Mouse (Mus musculus) CH12.LX (cell line): ENCODE results near the gene Dgkh. TPM values are rescaled to one million over a fixed set of nuclear protein-coding genes. Genes with fewer than 3 reads are reported as not detected.

ENCODE experiments used
- DNase-seq: peaks from one replicate; pipeline ENCODE4 v3.0.0-alpha.2; 2013; ENCODE audit errors: extremely low read depth
- H3K27ac ChIP-seq: 2 replicates; pipeline ENCODE4 v1.5.1; 2012; ENCODE audit warnings: low read depth, mild to moderate bottlenecking, control low read depth, moderate library complexity; ENCODE audit not compliant: insufficient read depth
- H3K27me3 ChIP-seq: replicated peaks from 2 replicates; pipeline ENCODE3; 2012; ENCODE audit warnings: inconsistent platforms
- H3K36me3 ChIP-seq, 2 experiments: replicated peaks in 1 of 2; 2 replicates each; pipeline versions ENCODE3 to v1.6.1; 2012; ENCODE audit warnings: inconsistent platforms in 1 of 2, low read length in 1 of 2, mild to moderate bottlenecking in 1 of 2, mixed read lengths in 1 of 2, moderate library complexity in 1 of 2; ENCODE audit not compliant: control insufficient read depth in 1 of 2, insufficient read depth in 1 of 2
- H3K4me1 ChIP-seq, 2 experiments: 2 replicates each; pipeline ENCODE4 v1.6.1; 2012; ENCODE audit warnings: inconsistent platforms in 1 of 2, moderate library complexity in 1 of 2; ENCODE audit not compliant: insufficient read depth in 2 of 2, control insufficient read depth in 1 of 2
- H3K4me2 ChIP-seq: 2 replicates; pipeline ENCODE4 v1.6.1; 2012; ENCODE audit warnings: low read depth, mild to moderate bottlenecking, control low read depth; ENCODE audit not compliant: poor library complexity, insufficient read depth, severe bottlenecking
- H3K4me3 ChIP-seq, 3 experiments: fragments of 150-350 bp in 1 of 3; sonication (generic) in 1 of 3; replicated peaks in 1 of 3; 2 replicates each; pipeline versions ENCODE3 to v1.5.1; 2011 to 2012; ENCODE audit warnings: low read depth in 2 of 3, low read length in 2 of 3, mild to moderate bottlenecking in 2 of 3, moderate library complexity in 2 of 3, control low read depth in 1 of 3, improper control_type of control experiment in 1 of 3, inconsistent platforms in 1 of 3, mixed read lengths in 1 of 3; ENCODE audit not compliant: poor library complexity in 1 of 3
- H3K79me2 ChIP-seq: replicated peaks from 2 replicates; pipeline ENCODE4 v1.6.1; 2012; ENCODE audit warnings: mild to moderate bottlenecking, moderate library complexity; ENCODE audit not compliant: control insufficient read depth, poor library complexity, insufficient read depth, severe bottlenecking; ENCODE audit errors: extremely low read depth
- H3K9ac ChIP-seq: 2 replicates; pipeline ENCODE4 v1.6.1; 2012; ENCODE audit warnings: low read depth, mild to moderate bottlenecking, control low read depth, moderate library complexity; ENCODE audit not compliant: insufficient read depth
- H3K9me3 ChIP-seq: replicated peaks from 2 replicates; pipeline ENCODE3; 2012; ENCODE audit warnings: low read length, inconsistent platforms, mixed read lengths
- BHLHE40 ChIP-seq: IDR thresholded peaks from 2 replicates; pipeline ENCODE4 v1.6.1; 2011; ENCODE audit warnings: mild to moderate bottlenecking, low read depth, low read length, improper control_type of control experiment
- CHD1 ChIP-seq: IDR thresholded peaks from 2 replicates; pipeline ENCODE4 v1.6.1; 2012; ENCODE audit warnings: low read depth, low read length, improper control_type of control experiment, inconsistent platforms
- CTCF ChIP-seq, 2 experiments: IDR thresholded peaks in 1 of 2; conservative IDR thresholded peaks in 1 of 2; 2 replicates each; pipeline ENCODE4 v1.5.1; 2011 to 2012; ENCODE audit warnings: low read depth in 2 of 2, low read length in 2 of 2, improper control_type of control experiment in 1 of 2, inconsistent platforms in 1 of 2, mild to moderate bottlenecking in 1 of 2, moderate library complexity in 1 of 2
- ELF1 ChIP-seq: IDR thresholded peaks from 2 replicates; pipeline ENCODE4 v1.6.1; 2014; ENCODE audit warnings: low read depth, mild to moderate bottlenecking, inconsistent platforms, low read length, improper control_type of control experiment
- GABPA ChIP-seq: IDR thresholded peaks from 2 replicates; pipeline ENCODE4 v1.6.1; 2012; ENCODE audit warnings: low read depth, low read length, improper control_type of control experiment, inconsistent platforms; ENCODE audit not compliant: insufficient replicate concordance
- HCFC1 ChIP-seq: IDR thresholded peaks from 2 replicates; pipeline ENCODE4 v1.6.1; 2012; ENCODE audit warnings: low read depth, mild to moderate bottlenecking, inconsistent platforms, low read length, improper control_type of control experiment
- IRF4 ChIP-seq: IDR thresholded peaks from 2 replicates; pipeline ENCODE4 v1.6.1; 2014; ENCODE audit warnings: low read depth, mild to moderate bottlenecking, inconsistent platforms, low read length, improper control_type of control experiment
- JUN ChIP-seq: IDR thresholded peaks from 2 replicates; pipeline ENCODE4 v1.6.1; 2011; ENCODE audit warnings: low read depth, mild to moderate bottlenecking, low read length, improper control_type of control experiment, moderate library complexity; ENCODE audit not compliant: insufficient read depth
- KAT2A ChIP-seq: IDR thresholded peaks from 2 replicates; pipeline ENCODE4 v1.6.1; 2012; ENCODE audit warnings: low read length, improper control_type of control experiment, inconsistent platforms; ENCODE audit not compliant: insufficient replicate concordance
- MXI1 ChIP-seq: IDR thresholded peaks from 2 replicates; pipeline ENCODE4 v1.6.1; 2011; ENCODE audit warnings: mild to moderate bottlenecking, low read depth, low read length, improper control_type of control experiment
- MYC ChIP-seq: IDR thresholded peaks from 2 replicates; pipeline ENCODE4 v1.6.1; 2011; ENCODE audit warnings: low read depth, mild to moderate bottlenecking, improper control_type of control experiment, low read length
- POLR2AphosphoS2 ChIP-seq: IDR thresholded peaks from 2 replicates; pipeline ENCODE4 v1.6.1; 2011; ENCODE audit warnings: low read depth, low read length, improper control_type of control experiment
- RCOR1 ChIP-seq: conservative IDR thresholded peaks from 2 replicates; pipeline ENCODE4 v1.6.1; 2012; ENCODE audit warnings: low read depth, mild to moderate bottlenecking, inconsistent platforms, low read length, improper control_type of control experiment
- TBP ChIP-seq: conservative IDR thresholded peaks from 2 replicates; pipeline ENCODE4 v1.6.1; 2011; ENCODE audit warnings: low read depth, low read length, improper control_type of control experiment
- TCF12 ChIP-seq: IDR thresholded peaks from 2 replicates; pipeline ENCODE4 v1.6.1; 2014; ENCODE audit warnings: low read depth, mild to moderate bottlenecking, inconsistent platforms, low read length, improper control_type of control experiment
- USF1 ChIP-seq: IDR thresholded peaks from 2 replicates; pipeline ENCODE4 v1.6.1; 2014; ENCODE audit warnings: low read depth, mild to moderate bottlenecking, inconsistent platforms, low read length, improper control_type of control experiment
- ZMIZ1 ChIP-seq: IDR thresholded peaks from 2 replicates; pipeline ENCODE4 v1.6.1; 2012; ENCODE audit warnings: low read depth, mild to moderate bottlenecking, inconsistent platforms, low read length, improper control_type of control experiment
- ZNF384 ChIP-seq: IDR thresholded peaks from 2 replicates; pipeline ENCODE4 v1.6.1; 2012; ENCODE audit warnings: low read depth, low read length, improper control_type of control experiment, inconsistent platforms
- dilution Hi-C: fragments of 300-500 bp; cut with MboI; formaldehyde crosslinking; loops from 2 replicates; pipeline ENCODE4 v1.14.3; 2020; ENCODE audit warnings: low sequenced_read_pairs; ENCODE audit not compliant: extremely low pct_unique_long_range_greater_than_20kb, extremely low pct_ligation_motif_present
- in situ Hi-C: fragments of 300-500 bp; cut with MboI; formaldehyde crosslinking; loops from 3 replicates; pipeline ENCODE4 v1.14.3; 2019; ENCODE audit warnings: low sequenced_read_pairs, low pct_ligation_motif_present, low pct_unique_long_range_greater_than_20kb, mixed read lengths
- polyA plus RNA-seq: library from polyadenylated mRNA; unstranded; fragments of >175 nt; gene quantifications from 2 replicates; pipeline ENCODE4 v1.2.1, GENCODE M21; 2012; ENCODE audit warnings: low read depth; ENCODE audit not compliant: insufficient read length
- total RNA-seq, 2 experiments: library from RNA; depleted of rRNA; stranded (reverse); fragments of 300-350 nt in 1 of 2; fragments of >200 nt in 1 of 2; gene quantifications; 2 replicates each; pipeline ENCODE4 v1.2.3; 2012 to 2014

Gene Dgkh
- total and polyA plus RNA-seq, 3 experiments, result 0.83 to 3.3 (median 2.4) TPM

- H3K27me3 ChIP-seq, result no peaks in the 10 kb centered on the region
- dilution Hi-C loops, result no loop called here
- in situ Hi-C loops, result loop anchor here (10.0 kb wide), 1 partner anchor 144 kb away; no protein-coding TSS in a partner anchor
- TF ChIP-seq MYC (no peak), BHLHE40 (no peak), GABPA (no peak)
- H3K27ac ChIP-seq, result no peak overlapping the region
- no peak overlapping the region for H3K9ac ChIP-seq
- DNase-seq, result no peak
- H3K9me3 ChIP-seq, result no peaks in the 10 kb centered on the region
- H3K79me2 ChIP-seq, result no peaks in the 10 kb centered on the region
- H3K36me3 ChIP-seq, result no peaks in the 10 kb centered on the region
- peaks cover 5 to 21% of the 10 kb centered on the region in 2 experiments; a peak in 3 of 4 replicates for H3K4me1 ChIP-seq
- no peak overlapping the region for H3K4me2 ChIP-seq
- no peak overlapping the region for H3K4me3 ChIP-seq
These were observed 41.7 kb downstream of the Dgkh start for GRCm38 (mm10) chr14:78690883-78691282.

DNA sequence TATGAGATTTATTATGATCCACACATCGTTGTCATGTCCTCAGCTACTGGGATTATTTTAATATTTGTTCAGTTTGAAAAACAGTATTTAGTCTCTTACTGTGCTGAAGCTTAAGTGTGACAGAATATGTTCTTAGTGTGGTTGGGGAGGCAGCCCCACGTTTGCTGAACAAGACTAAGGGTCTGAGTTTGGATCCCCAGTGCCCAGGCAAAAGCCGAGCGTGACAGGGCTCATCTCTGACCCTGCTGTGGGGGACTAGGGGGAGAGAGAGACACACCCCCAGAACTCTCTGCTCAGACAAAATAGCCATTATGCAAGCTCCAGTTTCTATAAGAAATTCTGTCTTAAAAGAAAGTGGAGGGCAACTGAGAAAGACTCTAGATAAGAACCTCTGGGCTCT, 42.2 kb downstream of the Dgkh start:
- TF ChIP-seq ZMIZ1 (no peak), JUN (no peak), ELF1 (no peak), MXI1 (no peak), CTCF (conservative IDR thresholded peaks at IDR 0.05 in 1 of 2, IDR thresholded peaks at IDR 0.05 in 1 of 2; ENCODE audit: low read depth in 2 of 2, low read length in 2 of 2) (no peak), TBP (no peak), TCF12 (no peak), CHD1 (no peak), RCOR1 (no peak)
- Histone ChIP-seq H3K4me1 (peaks cover 5 to 24% of the 10 kb centered on the region in 2 experiments; a peak in 3 of 4 replicates), H3K27ac (no peak overlapping the region), H3K9me3 (no peaks in the 10 kb centered on the region), H3K27me3 (no peaks in the 10 kb centered on the region), H3K4me3 (no peak overlapping the region), H3K36me3 (no peaks in the 10 kb centered on the region), H3K9ac (no peak overlapping the region), H3K4me2 (no peak overlapping the region), H3K79me2 (no peaks in the 10 kb centered on the region)
- no peak for DNase-seq
- dilution Hi-C loops, result no loop called here
- in situ Hi-C loops, result loop anchor here (10.0 kb wide), 1 partner anchor 144 kb away; no protein-coding TSS in a partner anchor

- Histone ChIP-seq H3K27me3 (no peaks in the 10 kb centered on the region), H3K9me3 (no peaks in the 10 kb centered on the region), H3K4me1 (peaks cover 5 to 28% of the 10 kb centered on the region in 2 experiments; a peak in 3 of 4 replicates), H3K4me3 (no peak overlapping the region), H3K4me2 (no peak overlapping the region), H3K27ac (no peak overlapping the region), H3K9ac (no peak overlapping the region), H3K79me2 (no peaks in the 10 kb centered on the region), H3K36me3 (no peaks in the 10 kb centered on the region)
- no peak for TF ChIP-seq ELF1
- no peak for TF ChIP-seq GABPA
- TF ChIP-seq IRF4, result no peak
- no peak for TF ChIP-seq ZNF384
- no peak for TF ChIP-seq MXI1
- TF ChIP-seq JUN, result no peak
- no peak for TF ChIP-seq POLR2AphosphoS2
- TF ChIP-seq CTCF (conservative IDR thresholded peaks at IDR 0.05 in 1 of 2, IDR thresholded peaks at IDR 0.05 in 1 of 2; ENCODE audit: low read depth in 2 of 2, low read length in 2 of 2), result no peak
- no peak for TF ChIP-seq HCFC1
- no peak for TF ChIP-seq USF1
- TF ChIP-seq KAT2A, result no peak
- dilution Hi-C loops, result no loop called here
- in situ Hi-C loops, result loop anchor here (10.0 kb wide), 1 partner anchor 145 kb away; no protein-coding TSS in a partner anchor
- no peak for DNase-seq
These were observed 42.6 kb downstream of the Dgkh start for GRCm38 (mm10) chr14:78689950-78690349.
